Mouse (Mus musculus): ENCODE measurements around the gene Zfp771.

DNA sequence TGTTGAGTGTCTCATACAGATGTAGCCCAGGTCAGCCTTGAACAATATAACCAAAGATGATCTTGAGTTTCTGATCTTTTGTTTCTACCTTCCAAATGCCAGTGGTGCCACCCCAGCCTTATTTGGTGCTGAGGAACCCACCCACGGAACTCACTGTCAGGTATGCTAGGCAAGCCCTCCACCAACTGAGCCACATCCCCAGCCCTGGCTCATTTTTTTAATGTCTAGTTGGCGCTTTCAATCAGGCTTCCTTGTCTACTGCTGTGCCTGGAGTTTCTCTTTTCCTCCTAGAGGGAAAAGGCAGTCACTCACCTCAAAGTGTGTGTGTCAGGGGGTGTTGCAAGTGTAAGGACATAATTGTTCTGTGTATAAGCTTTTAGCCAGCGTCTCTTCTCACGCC is 27.0 kb downstream of the Zfp771 start:
- TF ChIP-seq CTCF (IDR thresholded peaks at IDR 0.05; ENCODE audit: borderline replicate concordance, extremely low read depth, insufficient read depth, insufficient read length), result no peak
- no peak for TF ChIP-seq POLR2A (IDR thresholded peaks at IDR 0.05; ENCODE audit: borderline replicate concordance, extremely low read depth, insufficient read depth, insufficient read length, poor library complexity, severe bottlenecking)
